Mouse (Mus musculus) limb, embryonic 11.5 days (tissue): ENCODE data around the gene Apba2. TPM values are rescaled to one million over a fixed set of nuclear protein-coding genes. Genes with fewer than 3 reads are reported as not detected.
A peak's percentile ranks its signal among the peaks of the same experiment; 100 is the strongest.

Experiments used
- ATAC-seq: fragments of 200-750 bp; cut with Nextera tagmentation; 2 replicates; pipeline ENCODE4 v1.8.0; 2017; ENCODE audit warnings: low read depth; ENCODE audit not compliant: insufficient number of reproducible peaks, low FRiP score, low TSS enrichment
- DNase-seq: peaks from one replicate; pipeline ENCODE4 v3.0.0-alpha.2; 2015; ENCODE audit warnings: low spot score
- H3K27ac ChIP-seq: fragments of 300-500 bp; sonication (generic); replicated peaks from 2 replicates; pipeline ENCODE4 v1.5.1; 2014; ENCODE audit warnings: low read depth, mild to moderate bottlenecking, low read length
- H3K27me3 ChIP-seq: fragments of 300-500 bp; sonication (generic); 2 replicates; pipeline ENCODE4 v1.6.1; 2014; ENCODE audit warnings: mild to moderate bottlenecking, low read length, mixed read lengths; ENCODE audit not compliant: control insufficient read depth, insufficient read depth
- H3K36me3 ChIP-seq: fragments of 300-500 bp; sonication (generic); 2 replicates; pipeline ENCODE4 v1.6.1; 2014; ENCODE audit warnings: mild to moderate bottlenecking, low read length, moderate library complexity, mixed read lengths; ENCODE audit not compliant: control insufficient read depth, insufficient read depth
- H3K4me1 ChIP-seq: fragments of 300-500 bp; sonication (generic); 2 replicates; pipeline ENCODE4 v1.6.1; 2014; ENCODE audit warnings: low read length, mixed read lengths; ENCODE audit not compliant: control insufficient read depth, insufficient read depth
- H3K4me2 ChIP-seq: fragments of 300-500 bp; sonication (generic); 2 replicates; pipeline ENCODE4 v1.6.1; 2014; ENCODE audit warnings: low read depth, mild to moderate bottlenecking, moderate library complexity; ENCODE audit not compliant: severe bottlenecking
- H3K4me3 ChIP-seq: fragments of 300-500 bp; sonication (generic); 2 replicates; pipeline ENCODE4 v1.5.1; 2014; ENCODE audit warnings: low read depth, low read length
- H3K9ac ChIP-seq: fragments of 300-500 bp; sonication (generic); 2 replicates; pipeline ENCODE4 v1.6.1; 2014; ENCODE audit warnings: mild to moderate bottlenecking, low read length
- H3K9me3 ChIP-seq: fragments of 300-500 bp; sonication (generic); 2 replicates; pipeline ENCODE4 v1.6.1; 2016; ENCODE audit warnings: low read length; ENCODE audit not compliant: control insufficient read depth
- WGBS: fragments of 180-500 bp; shearing (Covaris S2); extraction: QIAGEN DNeasy Blood & Tissue Kit; methylation state at CpG from one replicate; pipeline ENCODE4 v1.1.7; 2014; 5-methylcytosine and 5-hydroxymethylcytosine counted together
- polyA plus RNA-seq: library from polyadenylated mRNA; unstranded; fragments of >200 nt; fragmentation: Nextera tagmentation; extraction: Ambion mirVana; gene quantifications from 2 replicates; pipeline ENCODE4 v1.2.1, GENCODE M21; 2014

Apba2 gene
- polyA plus RNA-seq, 1 experiment from 2014 or later: 6.3 TPM

DNA sequence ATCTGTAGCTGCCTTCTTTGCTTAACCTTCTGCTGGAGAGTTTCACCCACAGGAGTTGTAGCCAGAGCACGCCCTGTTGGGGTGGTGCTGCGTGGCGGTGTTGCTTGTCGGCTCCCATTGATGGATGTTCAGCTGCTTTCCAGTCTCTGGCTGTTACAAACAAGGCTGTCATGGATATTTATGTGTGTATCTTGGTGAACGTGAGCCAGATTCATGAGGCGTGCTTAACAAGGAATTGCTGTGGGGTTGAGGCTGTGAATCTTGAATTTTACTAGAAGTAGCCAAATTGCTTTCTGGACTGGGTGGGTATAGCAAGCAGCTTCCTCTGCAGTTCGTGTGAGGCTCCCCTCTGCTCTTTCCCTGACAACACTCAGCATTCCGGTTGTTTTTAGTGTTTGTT lies 125.0 kb downstream of the Apba2 start:
- Histone ChIP-seq H3K36me3 (no peaks in the 10 kb centered on the region), H3K4me2 (no peak overlapping the region), H3K9me3 (no peaks in the 10 kb centered on the region), H3K4me3 (no peak overlapping the region), H3K27ac (no peak overlapping the region), H3K4me1 (no peaks in the 10 kb centered on the region), H3K27me3 (no peaks in the 10 kb centered on the region), H3K9ac (no peak overlapping the region)
- ATAC-seq: no peak
- 61% methylated on average over 8 of the region's 8 CpGs for WGBS
- DNase-seq: no peak

DNA sequence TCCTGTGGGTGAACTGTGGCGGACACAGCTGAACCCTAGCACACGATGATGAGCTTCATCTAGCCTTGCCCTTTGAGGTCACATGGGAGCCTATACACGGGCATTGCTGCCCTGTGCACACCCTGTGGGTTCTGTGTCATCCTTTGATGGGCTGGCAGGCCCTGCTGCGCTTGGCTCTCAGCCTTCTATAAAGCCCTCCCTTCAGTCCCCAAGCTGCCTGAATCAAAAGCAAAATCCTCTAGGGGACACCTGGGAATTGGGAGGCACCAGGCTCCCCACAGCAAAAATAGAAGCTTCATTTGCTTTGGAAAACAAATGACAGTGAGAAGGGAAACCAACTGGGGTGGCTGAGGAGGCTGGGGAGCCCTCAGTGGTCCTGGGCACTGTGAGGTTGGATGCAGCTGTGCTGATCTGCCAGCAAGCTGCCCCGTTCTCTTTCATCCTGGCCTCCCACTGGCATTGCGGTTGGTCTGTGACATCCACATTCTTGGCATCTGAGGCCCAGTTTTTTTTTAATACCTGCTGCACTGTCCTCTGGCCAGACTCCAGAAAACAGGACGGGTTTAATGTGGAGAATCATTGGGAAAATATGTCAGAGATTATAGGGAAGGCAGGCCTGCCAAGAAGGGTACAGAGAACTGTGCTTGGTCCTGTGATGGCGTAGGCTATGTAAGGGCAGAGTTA lies 126.6 kb downstream of the Apba2 start:
- Histone ChIP-seq H3K27me3 (no peaks in the 10 kb centered on the region), H3K27ac (no peak overlapping the region), H3K4me2 (no peak overlapping the region), H3K9ac (no peak overlapping the region), H3K4me3 (no peak overlapping the region), H3K4me1 (peaks cover 7% of the 10 kb centered on the region), H3K9me3 (no peaks in the 10 kb centered on the region), H3K36me3 (no peaks in the 10 kb centered on the region)
- ATAC-seq (no peak), DNase-seq (no peak)
- 71% methylated on average over 8 of the region's 8 CpGs for WGBS

DNA sequence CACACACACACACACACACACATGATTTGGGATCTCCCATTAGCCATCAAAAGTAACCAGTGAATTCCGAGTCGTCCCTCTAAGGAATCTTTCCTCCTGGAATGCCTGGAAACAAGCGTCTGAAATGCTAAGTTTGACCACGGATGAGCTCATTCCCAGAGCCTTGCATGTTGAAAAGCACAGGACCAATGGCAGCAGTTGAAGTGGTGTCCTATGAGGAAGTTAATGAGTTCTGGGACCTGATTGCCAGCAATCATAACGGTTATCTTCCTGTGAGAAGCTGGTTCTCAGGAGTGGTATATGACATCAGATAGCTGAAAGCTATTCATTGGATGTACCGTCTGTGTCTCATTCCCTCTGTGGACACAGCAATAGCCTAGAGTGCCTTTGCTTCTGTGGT lies 129.2 kb downstream of the Apba2 start:
- Histone ChIP-seq H3K4me3 (no peak overlapping the region), H3K4me1 (peaks cover 7% of the 10 kb centered on the region), H3K4me2 (no peak overlapping the region), H3K9ac (no peak overlapping the region), H3K9me3 (no peaks in the 10 kb centered on the region), H3K27me3 (no peaks in the 10 kb centered on the region), H3K36me3 (no peaks in the 10 kb centered on the region), H3K27ac (no peak overlapping the region)
- no peak for ATAC-seq
- DNase-seq: no peak
- 87% methylated on average over 6 of the region's 6 CpGs for WGBS

DNA sequence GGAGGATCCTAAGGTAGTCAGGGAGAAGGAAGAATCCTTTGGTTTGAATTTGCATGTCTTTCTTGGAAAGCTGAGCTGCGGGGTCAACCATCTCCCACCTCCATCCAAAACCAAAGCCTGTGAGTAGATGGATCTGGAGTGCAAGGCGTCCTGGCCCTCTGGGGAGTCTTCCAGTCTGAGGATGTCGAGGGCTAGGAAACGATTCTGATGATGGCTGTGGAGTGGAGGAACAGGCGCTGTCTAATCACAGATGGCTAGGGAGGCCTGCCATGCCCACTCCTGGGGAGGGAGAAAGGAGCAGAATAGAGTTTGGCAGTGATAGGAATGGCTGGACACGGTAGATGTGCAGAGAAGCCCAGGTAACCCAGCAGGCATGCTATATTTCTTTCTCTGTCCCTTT lies 129.6 kb downstream of the Apba2 start:
- DNase-seq (no peak), ATAC-seq (no peak)
- Histone ChIP-seq H3K27ac (no peak overlapping the region), H3K36me3 (no peaks in the 10 kb centered on the region), H3K9me3 (no peaks in the 10 kb centered on the region), H3K4me1 (peaks cover 7% of the 10 kb centered on the region), H3K4me2 (no peak overlapping the region), H3K27me3 (no peaks in the 10 kb centered on the region), H3K9ac (no peak overlapping the region), H3K4me3 (no peak overlapping the region)
- WGBS: 74% methylated on average over 6 of the region's 6 CpGs

DNA sequence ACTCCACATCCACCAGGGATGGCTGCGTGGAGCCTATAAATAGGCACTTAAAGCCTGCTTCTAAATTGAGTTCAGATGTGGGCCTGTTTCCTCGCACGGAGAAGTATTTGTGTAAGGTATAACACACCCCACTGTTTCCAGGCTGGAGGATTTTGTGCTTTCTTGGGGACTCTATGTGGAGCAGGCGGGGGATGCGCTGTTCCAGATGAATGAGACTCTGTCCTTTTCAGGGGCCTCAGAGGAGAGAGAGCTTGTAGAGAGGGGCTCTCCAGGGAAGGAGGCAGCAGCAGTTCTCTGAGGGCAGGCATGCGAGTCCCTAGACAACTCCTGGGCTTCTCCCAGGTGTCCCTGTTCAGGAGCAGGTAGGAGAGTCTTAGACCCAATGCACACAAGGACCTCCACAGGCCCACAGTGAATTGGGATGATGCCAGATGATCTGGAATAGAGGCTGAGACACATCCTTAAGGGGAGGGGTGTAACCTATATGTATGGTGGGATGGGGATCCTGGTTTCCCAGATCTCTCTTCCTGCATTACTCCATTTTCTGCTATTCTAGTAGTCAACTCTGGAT lies 130.4 kb downstream of the Apba2 start:
- Histone ChIP-seq H3K27ac (0 out of 2 replicates have a peak overlapping the region, but pooled peaks have one; percentile 36), H3K4me2 (no peak overlapping the region), H3K27me3 (no peaks in the 10 kb centered on the region), H3K4me1 (peaks cover 7% of the 10 kb centered on the region), H3K4me3 (no peak overlapping the region), H3K9me3 (no peaks in the 10 kb centered on the region), H3K9ac (no peak overlapping the region), H3K36me3 (no peaks in the 10 kb centered on the region)
- WGBS: 33% methylated on average over 6 of the region's 6 CpGs
- DNase-seq (peak; percentile 31), ATAC-seq (0 out of 2 replicates have a peak, but pooled peaks have one; percentile 35)

DNA sequence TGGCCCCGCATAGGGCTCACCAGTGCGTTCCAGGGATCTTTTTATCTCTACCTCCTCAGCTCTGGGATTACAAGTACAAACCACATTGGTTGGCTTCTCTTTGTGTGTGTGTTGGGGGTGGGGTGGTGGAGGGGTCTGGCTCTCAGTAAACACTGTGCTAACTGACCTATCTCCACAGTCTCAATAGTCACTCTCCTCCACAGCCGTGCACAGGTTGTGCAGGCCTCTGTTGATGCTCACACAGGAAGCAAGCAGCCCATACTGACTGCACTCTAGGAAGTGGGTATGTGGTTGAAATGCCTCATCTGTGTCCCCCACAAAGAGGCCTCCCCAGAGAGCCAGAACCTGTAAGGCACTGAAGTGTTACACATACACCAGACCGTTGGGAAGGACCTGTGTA lies 131.7 kb downstream of the Apba2 start:
- Histone ChIP-seq H3K9ac (no peak overlapping the region), H3K4me1 (peaks cover 7% of the 10 kb centered on the region), H3K9me3 (no peaks in the 10 kb centered on the region), H3K27me3 (no peaks in the 10 kb centered on the region), H3K27ac (no peak overlapping the region), H3K4me2 (no peak overlapping the region), H3K4me3 (no peak overlapping the region), H3K36me3 (no peaks in the 10 kb centered on the region)
- DNase-seq (no peak), ATAC-seq (no peak)
- 59% methylated on average over 4 of the region's 4 CpGs for WGBS

DNA sequence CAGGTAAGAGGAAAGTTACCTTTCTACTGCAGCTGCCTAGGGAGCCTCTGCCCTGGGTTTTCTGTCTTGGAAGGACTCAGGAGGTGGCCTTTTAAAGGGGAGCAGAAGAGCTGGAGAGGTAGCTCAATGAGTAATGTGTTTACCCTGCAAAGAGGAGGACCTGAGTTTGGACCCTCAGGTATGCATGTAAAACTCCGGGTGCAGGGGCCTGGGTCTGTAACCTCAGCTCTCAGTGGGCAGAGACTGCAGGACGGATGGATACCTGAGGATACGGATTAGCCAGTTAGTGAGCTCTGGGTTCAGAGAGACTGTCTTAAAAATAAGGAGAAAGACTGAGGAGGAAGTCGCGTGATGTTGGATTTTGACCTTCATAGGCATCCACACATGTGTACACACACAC lies 132.4 kb downstream of the Apba2 start:
- H3K9ac ChIP-seq: no peak overlapping the region
- no peak overlapping the region for H3K4me3 ChIP-seq
- no peaks in the 10 kb centered on the region for H3K27me3 ChIP-seq
- ATAC-seq (no peak), DNase-seq (no peak)
- H3K4me1 ChIP-seq: peaks cover 7% of the 10 kb centered on the region
- WGBS: 79% methylated on average over 5 of the region's 5 CpGs
- H3K27ac ChIP-seq: no peak overlapping the region
- no peak overlapping the region for H3K4me2 ChIP-seq
- no peaks in the 10 kb centered on the region for H3K36me3 ChIP-seq
- no peaks in the 10 kb centered on the region for H3K9me3 ChIP-seq

DNA sequence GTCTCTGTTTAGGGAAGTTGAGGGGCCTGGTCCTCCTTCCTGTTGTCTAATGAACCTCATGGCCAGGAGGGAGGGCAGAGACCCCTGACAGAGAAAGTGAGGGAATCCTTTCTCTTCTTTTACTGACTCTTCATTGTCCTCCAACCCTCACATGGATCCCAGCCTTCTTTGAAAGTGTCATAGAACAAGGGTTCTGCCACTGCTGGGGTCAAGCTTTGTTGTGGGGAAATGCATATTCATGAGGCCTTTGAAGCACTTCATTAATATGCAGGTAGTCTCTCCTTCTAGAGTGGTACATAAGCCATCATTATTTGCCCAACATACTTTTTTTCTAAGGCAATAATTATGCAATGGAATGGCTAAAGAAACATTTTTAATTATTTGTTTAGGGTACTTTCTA lies 133.0 kb downstream of the Apba2 start:
- no peak overlapping the region for H3K4me3 ChIP-seq
- DNase-seq (no peak), ATAC-seq (no peak)
- H3K4me2 ChIP-seq: no peak overlapping the region
- H3K36me3 ChIP-seq: no peaks in the 10 kb centered on the region
- no peak overlapping the region for H3K27ac ChIP-seq
- no peaks in the 10 kb centered on the region for H3K9me3 ChIP-seq
- H3K27me3 ChIP-seq: no peaks in the 10 kb centered on the region
- no peak overlapping the region for H3K9ac ChIP-seq
- H3K4me1 ChIP-seq: peaks cover 7% of the 10 kb centered on the region

DNA sequence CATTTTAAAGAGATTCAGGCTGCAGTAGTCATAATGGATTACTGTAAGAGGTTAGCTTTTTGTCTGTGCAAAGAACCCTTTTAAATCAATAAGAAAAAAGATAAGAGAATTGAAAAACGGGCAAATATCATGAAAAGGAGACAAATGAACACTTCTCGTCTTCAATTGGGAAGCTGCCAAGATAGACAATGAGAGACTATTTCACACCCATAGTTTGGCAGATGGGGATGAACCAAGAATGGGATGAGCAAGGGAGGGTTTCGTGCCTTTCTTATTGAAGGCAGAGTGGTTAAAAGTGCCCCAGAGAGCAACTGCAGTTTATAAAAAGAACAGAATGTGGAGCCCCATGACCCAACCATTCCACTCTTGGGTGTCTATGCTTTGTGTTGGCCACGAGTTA lies 137.4 kb downstream of the Apba2 start:
- H3K36me3 ChIP-seq: no peaks in the 10 kb centered on the region
- DNase-seq: no peak
- no peak overlapping the region for H3K27ac ChIP-seq
- no peak for ATAC-seq
- no peak overlapping the region for H3K9ac ChIP-seq
- H3K4me2 ChIP-seq: no peak overlapping the region
- H3K9me3 ChIP-seq: no peaks in the 10 kb centered on the region
- no peaks in the 10 kb centered on the region for H3K4me1 ChIP-seq
- no peaks in the 10 kb centered on the region for H3K27me3 ChIP-seq
- 87% methylated on average over 4 of the region's 4 CpGs for WGBS
- no peak overlapping the region for H3K4me3 ChIP-seq
